Mouse (Mus musculus) cortical plate, adult 2 months (tissue): ENCODE results near the gene Hspbp1.

Experiments
- CTCF ChIP-seq: fragments of 200-500 bp; IDR thresholded peaks from 2 replicates; pipeline ENCODE4 v1.5.1; 2011; ENCODE audit warnings: mild to moderate bottlenecking, control low read depth, low read length; ENCODE audit not compliant: insufficient read depth; ENCODE audit errors: extremely low read depth
- POLR2A ChIP-seq: fragments of 200-500 bp; IDR thresholded peaks from 2 replicates; pipeline ENCODE4 v1.6.1; 2011; ENCODE audit warnings: mild to moderate bottlenecking, low read length, control low read depth; ENCODE audit not compliant: insufficient read depth; ENCODE audit errors: extremely low read depth

DNA sequence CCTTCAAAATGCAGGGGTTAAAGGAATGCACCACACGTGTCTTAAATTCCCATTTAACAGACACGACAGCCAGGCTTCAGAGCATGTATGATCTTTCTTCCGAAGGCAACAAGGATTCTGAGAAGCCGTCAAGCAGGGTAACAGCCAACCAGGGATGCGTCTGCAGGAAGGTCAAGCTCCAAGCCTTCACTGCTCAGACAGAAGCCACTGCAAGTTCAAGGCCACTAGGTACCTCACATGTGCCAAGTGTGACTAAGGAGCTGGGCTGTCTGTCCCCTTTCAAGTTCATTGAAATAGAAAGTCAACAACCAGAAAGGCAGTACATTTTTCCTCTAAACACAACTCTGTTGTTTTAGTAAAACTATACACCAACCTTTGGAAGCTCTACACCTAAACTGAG, 18.0 kb downstream of the Hspbp1 start:
- no peak for TF ChIP-seq CTCF
- no peak for TF ChIP-seq POLR2A
